Mouse (Mus musculus): Measurements from ENCODE around the gene 1700021F07Rik. TPM values are rescaled to one million over a fixed set of nuclear protein-coding genes. Genes with fewer than 3 reads are reported as not detected.

1700021F07Rik gene
- not detected for polyA plus RNA-seq (2017; shearing (Covaris generic))

DNA sequence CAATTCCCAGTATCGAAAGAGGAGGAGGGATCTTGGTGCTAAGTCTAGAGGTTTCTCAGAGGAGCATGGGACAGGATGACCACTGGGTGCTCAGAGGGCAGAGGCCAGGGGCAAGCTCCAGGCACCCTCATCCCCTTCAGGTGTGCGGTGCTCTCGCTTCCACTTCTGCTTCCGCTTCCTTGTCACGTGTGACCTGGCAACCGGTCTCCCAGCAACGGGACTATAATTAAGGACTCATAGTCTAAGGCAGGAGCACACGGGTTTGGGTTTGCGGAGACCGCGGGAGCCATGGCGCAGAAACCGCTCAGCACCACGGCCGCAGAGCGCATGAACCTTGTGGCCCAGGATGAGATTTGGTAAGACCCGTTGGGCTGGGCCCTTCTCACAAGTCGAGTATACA is at the start of gene 1700021F07Rik:
Gene 1700021F07Rik (plus strand): TSS at position 211 of the 400 bp plus-strand sequence.

Other genes starting within 250 kb of the 1700021F07Rik start
- gene Pmepa1, start 246.1 kb upstream of the 1700021F07Rik start, polyA plus RNA-seq (2017; shearing (Covaris generic)) = 60.3 TPM
- gene Ankrd60, start 55.8 kb downstream of the 1700021F07Rik start, polyA plus RNA-seq (2017; shearing (Covaris generic)) = not detected
- 49.1 TPM for gene Rab22a, start 137.2 kb downstream of the 1700021F07Rik start, polyA plus RNA-seq (2017; shearing (Covaris generic))
- not detected for gene 1700010B08Rik, start 196.8 kb downstream of the 1700021F07Rik start, polyA plus RNA-seq (2017; shearing (Covaris generic))
- gene Vapb, start 214.9 kb downstream of the 1700021F07Rik start, polyA plus RNA-seq (2017; shearing (Covaris generic)) = 47.5 TPM

All from CD4-positive, CD25-positive, alpha-beta regulatory T cell (primary cell).